Mouse (Mus musculus) small intestine, adult 2 months (tissue): ENCODE results near the gene Map4k4.

Experiments
- CTCF ChIP-seq: fragments of 200-500 bp; IDR thresholded peaks from 2 replicates; pipeline ENCODE4 v1.5.1; 2012; ENCODE audit warnings: low read depth, mild to moderate bottlenecking, control low read depth, inconsistent platforms, low read length, moderate library complexity, mixed read lengths; ENCODE audit not compliant: insufficient replicate concordance, insufficient read length; ENCODE audit errors: extremely low read depth
- POLR2A ChIP-seq: fragments of 200-500 bp; IDR thresholded peaks from 2 replicates; pipeline ENCODE4 v1.6.1; 2012; ENCODE audit warnings: low read depth, mild to moderate bottlenecking, control low read depth, inconsistent platforms, low read length, moderate library complexity

DNA sequence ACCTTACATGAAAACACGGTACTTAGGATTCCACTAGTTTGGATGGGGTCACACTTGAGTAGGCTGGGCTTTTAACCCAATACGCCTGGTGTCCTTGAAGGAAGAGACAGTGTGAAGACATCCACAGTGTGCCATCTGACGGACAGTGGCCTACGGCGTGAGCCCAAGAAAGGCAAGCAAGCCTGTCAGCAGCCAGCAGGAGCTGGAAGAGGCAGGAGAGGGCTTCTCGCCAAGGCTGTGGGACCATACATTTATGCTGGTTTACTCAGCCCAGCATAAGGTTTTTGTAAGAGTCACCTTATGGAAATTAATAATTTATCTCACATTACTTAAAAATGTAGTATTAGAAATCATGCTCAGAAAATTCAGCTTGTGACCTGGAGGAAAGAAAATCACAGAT, 10.7 kb upstream of the Map4k4 start:
- TF ChIP-seq POLR2A (no peak), CTCF (no peak)
